Mouse (Mus musculus): ENCODE data around the gene Auts2.

DNA sequence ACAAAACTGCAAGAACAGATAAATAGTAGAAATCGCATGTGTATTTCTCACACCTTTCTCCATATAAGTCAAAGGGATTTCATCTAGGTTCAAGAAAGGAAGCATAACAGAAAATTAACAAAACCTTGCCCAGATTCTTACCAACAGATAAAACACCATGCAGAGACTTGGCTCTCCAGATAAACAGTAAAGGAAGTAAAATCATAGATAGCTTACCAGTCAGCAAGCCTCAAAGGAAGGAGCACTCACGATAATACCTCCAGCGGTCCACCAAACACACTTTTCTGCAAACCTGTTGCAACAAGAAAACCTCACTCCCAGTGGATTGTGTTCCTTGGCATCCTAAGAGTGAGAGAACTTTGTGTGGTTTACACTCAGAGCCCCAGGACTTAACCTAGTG, 147.2 kb downstream of the Auts2 start:
- TF ChIP-seq CTCF (IDR thresholded peaks at IDR 0.05; ENCODE audit: low read depth) (no peak), EP300 (IDR thresholded peaks at IDR 0.05; ENCODE audit: low read depth) (no peak)
